Mouse (Mus musculus) 3T3-L1 (cell line): ENCODE data around the gene Col16a1.
A peak's percentile ranks its signal among the peaks of the same experiment; 100 is the strongest.

Experiments
- DNase-seq: peaks from one replicate; pipeline ENCODE4 v3.0.0-alpha.2; 2015; ENCODE audit warnings: low read depth, low spot score

The Col16a1 gene

GRCm38 (mm10) chr4:130047331-130048202 is at the start of gene Col16a1:
Gene Col16a1 (plus strand): TSS chr4:130047840.
- DNase-seq, result peak; percentile 95

- no peak for DNase-seq
Observed at GRCm38 (mm10) chr4:129998124-129998523, 49.5 kb upstream of the Col16a1 start.

GRCm38 (mm10) chr4:130001710-130002109 is 45.9 kb upstream of the Col16a1 start:
- no peak for DNase-seq

GRCm38 (mm10) chr4:130002157-130002556 is 45.5 kb upstream of the Col16a1 start:
- DNase-seq, result no peak

GRCm38 (mm10) chr4:130005593-130005992 is 42.0 kb upstream of the Col16a1 start:
- no peak for DNase-seq

GRCm38 (mm10) chr4:130006533-130006932 is 41.1 kb upstream of the Col16a1 start:
- DNase-seq, result no peak

- DNase-seq, result no peak
Observed at GRCm38 (mm10) chr4:130009043-130009442, 38.6 kb upstream of the Col16a1 start.

- no peak for DNase-seq
Observed at GRCm38 (mm10) chr4:130010723-130011122, 36.9 kb upstream of the Col16a1 start.

GRCm38 (mm10) chr4:130012234-130012633 is 35.4 kb upstream of the Col16a1 start:
- no peak for DNase-seq

GRCm38 (mm10) chr4:130013111-130013510 is 34.5 kb upstream of the Col16a1 start:
- no peak for DNase-seq

GRCm38 (mm10) chr4:130016010-130016409 is 31.6 kb upstream of the Col16a1 start:
- no peak for DNase-seq

GRCm38 (mm10) chr4:130017036-130017674 is 30.5 kb upstream of the Col16a1 start:
- no peak for DNase-seq

- DNase-seq, result no peak
Observed at GRCm38 (mm10) chr4:130022952-130023351, 24.7 kb upstream of the Col16a1 start.

- no peak for DNase-seq
Observed at GRCm38 (mm10) chr4:130023511-130024231, 24.0 kb upstream of the Col16a1 start.

GRCm38 (mm10) chr4:130025544-130025943 is 22.1 kb upstream of the Col16a1 start:
- peak; percentile 46 for DNase-seq

GRCm38 (mm10) chr4:130031146-130031545 is 16.5 kb upstream of the Col16a1 start:
- DNase-seq, result peak; percentile 59

GRCm38 (mm10) chr4:130033496-130033895 is 14.1 kb upstream of the Col16a1 start:
- no peak for DNase-seq

GRCm38 (mm10) chr4:130036112-130036511 is 11.5 kb upstream of the Col16a1 start:
- DNase-seq, result peak; percentile 60

- DNase-seq, result peak; percentile 97
Observed at GRCm38 (mm10) chr4:130036573-130037401, 10.9 kb upstream of the Col16a1 start.

- peak; percentile 30 for DNase-seq
Observed at GRCm38 (mm10) chr4:130039351-130039750, 8.3 kb upstream of the Col16a1 start.

GRCm38 (mm10) chr4:130041076-130041475 is 6.6 kb upstream of the Col16a1 start:
- no peak for DNase-seq
